Mouse (Mus musculus) hindbrain, embryonic 10.5 days (tissue): ENCODE results near the gene AI481877. TPM values are rescaled to one million over a fixed set of nuclear protein-coding genes. Genes with fewer than 3 reads are reported as not detected.

ENCODE experiments used
- DNase-seq: peaks from one replicate; pipeline ENCODE4 v3.0.0-alpha.2; 2017; ENCODE audit warnings: low spot score
- H3K27ac ChIP-seq: fragments of 300-500 bp; sonication (generic); 2 replicates; pipeline ENCODE4 v1.5.1; 2016; ENCODE audit warnings: mild to moderate bottlenecking, moderate library complexity
- H3K27me3 ChIP-seq: fragments of 300-500 bp; sonication (generic); 2 replicates; pipeline ENCODE4 v1.6.1; 2016; ENCODE audit warnings: mild to moderate bottlenecking; ENCODE audit not compliant: poor library complexity, insufficient read depth, severe bottlenecking
- H3K36me3 ChIP-seq: fragments of 300-500 bp; sonication (generic); 2 replicates; pipeline ENCODE4 v1.6.1; 2016; ENCODE audit warnings: mild to moderate bottlenecking, moderate library complexity
- H3K4me1 ChIP-seq: fragments of 300-500 bp; sonication (generic); replicated peaks from 2 replicates; pipeline ENCODE4 v1.6.1; 2016; ENCODE audit warnings: mild to moderate bottlenecking
- H3K4me3 ChIP-seq: fragments of 300-500 bp; sonication (generic); 2 replicates; pipeline ENCODE4 v1.5.1; 2016; ENCODE audit warnings: mild to moderate bottlenecking, moderate library complexity
- H3K9me3 ChIP-seq: fragments of 300-500 bp; sonication (generic); 2 replicates; pipeline ENCODE4 v1.6.1; 2016; ENCODE audit warnings: mild to moderate bottlenecking, moderate library complexity
- WGBS: fragments of 180-500 bp; shearing (Covaris S2); methylation state at CpG from one replicate; pipeline ENCODE4 v1.1.7; 2016; 5-methylcytosine and 5-hydroxymethylcytosine counted together
- polyA plus RNA-seq: library from polyadenylated mRNA; unstranded; fragments of >200 nt; fragmentation: Nextera tagmentation; extraction: Ambion mirVana; gene quantifications from 2 replicates; pipeline ENCODE4 v1.2.1, GENCODE M21; 2016

Gene AI481877
- polyA plus RNA-seq, 1 experiment from 2014 or later, result not detected

GRCm38 (mm10) chr4:59007974-59008373 lies 130.8 kb downstream of the AI481877 start:
- Histone ChIP-seq H3K27ac (no peak overlapping the region), H3K27me3 (no peaks in the 10 kb centered on the region), H3K36me3 (no peaks in the 10 kb centered on the region), H3K4me3 (no peak overlapping the region), H3K4me1 (peaks cover 40% of the 10 kb centered on the region), H3K9me3 (no peaks in the 10 kb centered on the region)
- WGBS, result 84% methylated on average over 5 of the region's 5 CpGs
- no peak for DNase-seq

GRCm38 (mm10) chr4:59007016-59007415 lies 131.8 kb downstream of the AI481877 start:
- Histone ChIP-seq H3K4me1 (peaks cover 46% of the 10 kb centered on the region), H3K36me3 (no peaks in the 10 kb centered on the region), H3K9me3 (no peaks in the 10 kb centered on the region), H3K27me3 (no peaks in the 10 kb centered on the region), H3K27ac (no peak overlapping the region), H3K4me3 (no peak overlapping the region)
- WGBS, result 81% methylated on average over 6 of the region's 6 CpGs
- no peak for DNase-seq

GRCm38 (mm10) chr4:59006211-59006610 lies 132.6 kb downstream of the AI481877 start:
- H3K4me3 ChIP-seq, result no peak overlapping the region
- WGBS, result 65% methylated on average over 8 of the region's 8 CpGs
- no peaks in the 10 kb centered on the region for H3K27me3 ChIP-seq
- H3K36me3 ChIP-seq, result no peaks in the 10 kb centered on the region
- H3K9me3 ChIP-seq, result no peaks in the 10 kb centered on the region
- no peak overlapping the region for H3K27ac ChIP-seq
- peaks cover 46% of the 10 kb centered on the region for H3K4me1 ChIP-seq
- peak; percentile 9 for DNase-seq

GRCm38 (mm10) chr4:59003806-59004200 lies 135.0 kb downstream of the AI481877 start:
- Histone ChIP-seq H3K27me3 (no peaks in the 10 kb centered on the region), H3K4me3 (peak overlapping the region; percentile 84), H3K36me3 (no peaks in the 10 kb centered on the region), H3K27ac (peak overlapping the region; percentile 92), H3K4me1 (peaks cover 46% of the 10 kb centered on the region), H3K9me3 (no peaks in the 10 kb centered on the region)
- 38% methylated on average over 7 of the region's 7 CpGs for WGBS
- DNase-seq, result no peak

- no peaks in the 10 kb centered on the region for H3K27me3 ChIP-seq
- H3K27ac ChIP-seq, result peak within 1 kb of the TSS; percentile 92
- under 1% methylated on average over 89 of the region's 89 CpGs for WGBS
Observed at GRCm38 (mm10) chr4:59002948-59003805, 135.6 kb downstream of the AI481877 start, which contains the start of gene Gm20503. Gene Gm20503 (plus strand): TSS chr4:59003210.

GRCm38 (mm10) chr4:59000614-59001013 lies 138.2 kb downstream of the AI481877 start:
- Histone ChIP-seq H3K9me3 (no peaks in the 10 kb centered on the region), H3K36me3 (no peaks in the 10 kb centered on the region), H3K27ac (no peak overlapping the region), H3K4me1 (peaks cover 32% of the 10 kb centered on the region), H3K27me3 (no peaks in the 10 kb centered on the region), H3K4me3 (no peak overlapping the region)
- WGBS, result 2% methylated on average over 2 of the region's 2 CpGs
- peak; percentile 35 for DNase-seq

More at GRCm38 (mm10) chr4:59002948-59003805, 135.6 kb downstream of the AI481877 start, which contains the start of gene Gm20503:
- peaks cover 46% of the 10 kb centered on the region for H3K4me1 ChIP-seq
- peak within 1 kb of the TSS; percentile 84 for H3K4me3 ChIP-seq
- DNase-seq, result peak; percentile 90
- no peaks in the 10 kb centered on the region for H3K36me3 ChIP-seq
- no peaks in the 10 kb centered on the region for H3K9me3 ChIP-seq

GRCm38 (mm10) chr4:58999686-59000085 lies 139.1 kb downstream of the AI481877 start:
- H3K9me3 ChIP-seq, result no peaks in the 10 kb centered on the region

GRCm38 (mm10) chr4:58998688-58999087 lies 140.1 kb downstream of the AI481877 start:
- no peaks in the 10 kb centered on the region for H3K36me3 ChIP-seq
- peaks cover 13% of the 10 kb centered on the region for H3K4me1 ChIP-seq
- no peaks in the 10 kb centered on the region for H3K9me3 ChIP-seq
- no peak for DNase-seq
- no peak overlapping the region for H3K4me3 ChIP-seq
- H3K27ac ChIP-seq, result no peak overlapping the region
- H3K27me3 ChIP-seq, result no peaks in the 10 kb centered on the region
- 93% methylated on average over 1 of the region's 1 CpGs for WGBS

More at GRCm38 (mm10) chr4:58999686-59000085, 139.1 kb downstream of the AI481877 start:
- peak; percentile 63 for DNase-seq
- peaks cover 23% of the 10 kb centered on the region for H3K4me1 ChIP-seq
- H3K36me3 ChIP-seq, result no peaks in the 10 kb centered on the region
- H3K27me3 ChIP-seq, result no peaks in the 10 kb centered on the region
- H3K27ac ChIP-seq, result no peak overlapping the region
- no peak overlapping the region for H3K4me3 ChIP-seq
- WGBS, result 16% methylated on average over 2 of the region's 2 CpGs

- 84% methylated on average over 5 of the region's 5 CpGs for WGBS
- Histone ChIP-seq H3K27me3 (0 out of 2 replicates have a peak, but pooled peaks cover 4% of the 10 kb centered on the region), H3K4me3 (no peak overlapping the region), H3K36me3 (no peaks in the 10 kb centered on the region), H3K27ac (no peak overlapping the region), H3K9me3 (no peaks in the 10 kb centered on the region), H3K4me1 (no peaks in the 10 kb centered on the region)
- no peak for DNase-seq
Observed at GRCm38 (mm10) chr4:58997081-58997480, 141.7 kb downstream of the AI481877 start.

GRCm38 (mm10) chr4:58995251-58995693 lies 143.5 kb downstream of the AI481877 start:
- H3K36me3 ChIP-seq, result no peaks in the 10 kb centered on the region
- no peak overlapping the region for H3K27ac ChIP-seq
- no peaks in the 10 kb centered on the region for H3K9me3 ChIP-seq
- WGBS, result 76% methylated on average over 8 of the region's 8 CpGs
- H3K4me1 ChIP-seq, result no peaks in the 10 kb centered on the region
- no peak overlapping the region for H3K4me3 ChIP-seq
- H3K27me3 ChIP-seq, result 0 out of 2 replicates have a peak, but pooled peaks cover 4% of the 10 kb centered on the region
- no peak for DNase-seq

GRCm38 (mm10) chr4:58994762-58995161 lies 144.0 kb downstream of the AI481877 start, which contains the start of gene Dnajc25:
Gene Dnajc25 (plus strand): TSS chr4:58995062.
- no peak within 1 kb of the TSS for H3K27ac ChIP-seq
- DNase-seq, result no peak

More at GRCm38 (mm10) chr4:58994762-58995161, 144.0 kb downstream of the AI481877 start, which contains the start of gene Dnajc25:
- WGBS, result 91% methylated on average over 4 of the region's 4 CpGs
- 0 out of 2 replicates have a peak, but pooled peaks cover 4% of the 10 kb centered on the region for H3K27me3 ChIP-seq
- no peaks in the 10 kb centered on the region for H3K36me3 ChIP-seq
- no peak within 1 kb of the TSS for H3K4me3 ChIP-seq
- no peaks in the 10 kb centered on the region for H3K4me1 ChIP-seq
- H3K9me3 ChIP-seq, result no peaks in the 10 kb centered on the region
